Mouse (Mus musculus): ENCODE data around the gene Acta2. TPM values are rescaled to one million over a fixed set of nuclear protein-coding genes. Genes with fewer than 3 reads are reported as not detected.
A peak's percentile ranks its signal among the peaks of the same experiment; 100 is the strongest.

Gene Acta2
- polyA plus RNA-seq, 1 experiment from 2014 or later: 3,545 TPM

- no peaks in the 10 kb centered on the region for H3K4me1 ChIP-seq (replicated peaks; ENCODE audit: control insufficient read depth, insufficient read depth)
- H3K27me3 ChIP-seq (ENCODE audit: control insufficient read depth, insufficient read depth, low read length): no peaks in the 10 kb centered on the region
- H3K27ac ChIP-seq (replicated peaks): no peak overlapping the region
- no peak for TF ChIP-seq EP300 (optimal IDR thresholded peaks at IDR 0.05)
- no peak for TF ChIP-seq CTCF (IDR thresholded peaks at IDR 0.05; ENCODE audit: low read depth)
- no peaks in the 10 kb centered on the region for H3K36me3 ChIP-seq (ENCODE audit: control insufficient read depth, insufficient read depth, low read length)
- ATAC-seq (ENCODE audit: low FRiP score, low TSS enrichment): no peak
- no peak overlapping the region for H3K4me2 ChIP-seq (replicated peaks; ENCODE audit: low read depth)
- 77% methylated on average over 2 of the region's 2 CpGs for WGBS
- no peaks in the 10 kb centered on the region for H3K9me3 ChIP-seq (ENCODE audit: control insufficient read depth, low read length)
- no peak for DNase-seq (ENCODE audit: low spot score)
- no peak overlapping the region for H3K9ac ChIP-seq (ENCODE audit: low read length)
- H3K4me3 ChIP-seq (ENCODE audit: low read depth, low read length): no peak overlapping the region
These were observed 52.7 kb downstream of the Acta2 start for GRCm38 (mm10) chr19:34202668-34203067.

GRCm38 (mm10) chr19:34199488-34199887 lies 55.9 kb downstream of the Acta2 start:
- TF ChIP-seq EP300 (optimal IDR thresholded peaks at IDR 0.05) (no peak), CTCF (IDR thresholded peaks at IDR 0.05; ENCODE audit: low read depth) (no peak)
- no peaks in the 10 kb centered on the region for H3K36me3 ChIP-seq (ENCODE audit: control insufficient read depth, insufficient read depth, low read length)
- 56% methylated on average over 2 of the region's 2 CpGs for WGBS
- H3K9ac ChIP-seq (ENCODE audit: low read length): no peak overlapping the region
- no peak for DNase-seq (ENCODE audit: low spot score)
- H3K27ac ChIP-seq (replicated peaks): no peak overlapping the region
- ATAC-seq (ENCODE audit: low FRiP score, low TSS enrichment): no peak
- no peak overlapping the region for H3K4me3 ChIP-seq (ENCODE audit: low read depth, low read length)
- no peaks in the 10 kb centered on the region for H3K9me3 ChIP-seq (ENCODE audit: control insufficient read depth, low read length)
- no peaks in the 10 kb centered on the region for H3K4me1 ChIP-seq (replicated peaks; ENCODE audit: control insufficient read depth, insufficient read depth)
- H3K27me3 ChIP-seq (ENCODE audit: control insufficient read depth, insufficient read depth, low read length): no peaks in the 10 kb centered on the region
- H3K4me2 ChIP-seq (replicated peaks; ENCODE audit: low read depth): no peak overlapping the region

- no peak for DNase-seq (ENCODE audit: low spot score)
- no peak overlapping the region for H3K9ac ChIP-seq (ENCODE audit: low read length)
These were observed 56.5 kb downstream of the Acta2 start for GRCm38 (mm10) chr19:34198901-34199300.

GRCm38 (mm10) chr19:34198066-34198465 lies 57.3 kb downstream of the Acta2 start:
- H3K27me3 ChIP-seq (ENCODE audit: control insufficient read depth, insufficient read depth, low read length): no peaks in the 10 kb centered on the region
- H3K9ac ChIP-seq (ENCODE audit: low read length): no peak overlapping the region
- ATAC-seq (ENCODE audit: low FRiP score, low TSS enrichment): 0 out of 2 replicates have a peak, but pooled peaks have one; percentile 22
- WGBS: 90% methylated on average over 1 of the region's 1 CpGs
- no peaks in the 10 kb centered on the region for H3K9me3 ChIP-seq (ENCODE audit: control insufficient read depth, low read length)
- no peak for DNase-seq (ENCODE audit: low spot score)
- no peak overlapping the region for H3K4me3 ChIP-seq (ENCODE audit: low read depth, low read length)
- H3K27ac ChIP-seq (replicated peaks): no peak overlapping the region
- H3K36me3 ChIP-seq (ENCODE audit: control insufficient read depth, insufficient read depth, low read length): no peaks in the 10 kb centered on the region
- H3K4me1 ChIP-seq (replicated peaks; ENCODE audit: control insufficient read depth, insufficient read depth): peaks cover 3% of the 10 kb centered on the region; the same call in 1 of the 2 replicates
- no peak for TF ChIP-seq CTCF (IDR thresholded peaks at IDR 0.05; ENCODE audit: low read depth)
- TF ChIP-seq EP300 (optimal IDR thresholded peaks at IDR 0.05): no peak
- no peak overlapping the region for H3K4me2 ChIP-seq (replicated peaks; ENCODE audit: low read depth)

More at GRCm38 (mm10) chr19:34198901-34199300, 56.5 kb downstream of the Acta2 start:
- TF ChIP-seq EP300 (optimal IDR thresholded peaks at IDR 0.05) (no peak), CTCF (IDR thresholded peaks at IDR 0.05; ENCODE audit: low read depth) (no peak)
- ATAC-seq (ENCODE audit: low FRiP score, low TSS enrichment): no peak
- H3K27me3 ChIP-seq (ENCODE audit: control insufficient read depth, insufficient read depth, low read length): no peaks in the 10 kb centered on the region
- no peak overlapping the region for H3K27ac ChIP-seq (replicated peaks)
- no peaks in the 10 kb centered on the region for H3K36me3 ChIP-seq (ENCODE audit: control insufficient read depth, insufficient read depth, low read length)
- H3K4me2 ChIP-seq (replicated peaks; ENCODE audit: low read depth): no peak overlapping the region
- H3K4me1 ChIP-seq (replicated peaks; ENCODE audit: control insufficient read depth, insufficient read depth): no peaks in the 10 kb centered on the region
- 68% methylated on average over 4 of the region's 4 CpGs for WGBS
- no peak overlapping the region for H3K4me3 ChIP-seq (ENCODE audit: low read depth, low read length)
- no peaks in the 10 kb centered on the region for H3K9me3 ChIP-seq (ENCODE audit: control insufficient read depth, low read length)

- H3K9me3 ChIP-seq (ENCODE audit: control insufficient read depth, low read length): no peaks in the 10 kb centered on the region
- DNase-seq (ENCODE audit: low spot score): no peak
- TF ChIP-seq CTCF (IDR thresholded peaks at IDR 0.05; ENCODE audit: low read depth): no peak
- H3K36me3 ChIP-seq (ENCODE audit: control insufficient read depth, insufficient read depth, low read length): no peaks in the 10 kb centered on the region
- 34% methylated on average over 2 of the region's 2 CpGs for WGBS
- no peak overlapping the region for H3K27ac ChIP-seq (replicated peaks)
- ATAC-seq (ENCODE audit: low FRiP score, low TSS enrichment): no peak
- no peak overlapping the region for H3K9ac ChIP-seq (ENCODE audit: low read length)
- H3K4me2 ChIP-seq (replicated peaks; ENCODE audit: low read depth): no peak overlapping the region
- no peak overlapping the region for H3K4me3 ChIP-seq (ENCODE audit: low read depth, low read length)
- no peaks in the 10 kb centered on the region for H3K27me3 ChIP-seq (ENCODE audit: control insufficient read depth, insufficient read depth, low read length)
- peaks cover 5% of the 10 kb centered on the region; the same call in 1 of the 2 replicates for H3K4me1 ChIP-seq (replicated peaks; ENCODE audit: control insufficient read depth, insufficient read depth)
These were observed 60.4 kb downstream of the Acta2 start for GRCm38 (mm10) chr19:34195031-34195430.

- 89% methylated on average over 6 of the region's 6 CpGs for WGBS
- no peak for TF ChIP-seq CTCF (IDR thresholded peaks at IDR 0.05; ENCODE audit: low read depth)
- no peak for TF ChIP-seq EP300 (optimal IDR thresholded peaks at IDR 0.05)
- Histone ChIP-seq H3K27ac (replicated peaks) (no peak overlapping the region), H3K27me3 (ENCODE audit: control insufficient read depth, insufficient read depth, low read length) (no peaks in the 10 kb centered on the region), H3K36me3 (ENCODE audit: control insufficient read depth, insufficient read depth, low read length) (no peaks in the 10 kb centered on the region), H3K4me3 (ENCODE audit: low read depth, low read length) (peak overlapping the region; percentile 76; the same call in 1 of the 2 replicates), H3K4me2 (replicated peaks; ENCODE audit: low read depth) (peak overlapping the region; percentile 97), H3K9ac (ENCODE audit: low read length) (no peak overlapping the region), H3K9me3 (ENCODE audit: control insufficient read depth, low read length) (no peaks in the 10 kb centered on the region), H3K4me1 (replicated peaks; ENCODE audit: control insufficient read depth, insufficient read depth) (peaks cover 5% of the 10 kb centered on the region; the same call in 1 of the 2 replicates)
- DNase-seq (ENCODE audit: low spot score) (no peak), ATAC-seq (ENCODE audit: low FRiP score, low TSS enrichment) (no peak)
These were observed 61.2 kb downstream of the Acta2 start for GRCm38 (mm10) chr19:34194132-34194745.
